Mouse (Mus musculus): ENCODE data around the gene Itpr2. TPM values are rescaled to one million over a fixed set of nuclear protein-coding genes. Genes with fewer than 3 reads are reported as not detected.

The Itpr2 gene
- polyA plus RNA-seq (2015; fragmentation: Nextera tagmentation; extraction: Ambion mirVana), result 6.3 and 8.6 TPM in 2 replicates

DNA sequence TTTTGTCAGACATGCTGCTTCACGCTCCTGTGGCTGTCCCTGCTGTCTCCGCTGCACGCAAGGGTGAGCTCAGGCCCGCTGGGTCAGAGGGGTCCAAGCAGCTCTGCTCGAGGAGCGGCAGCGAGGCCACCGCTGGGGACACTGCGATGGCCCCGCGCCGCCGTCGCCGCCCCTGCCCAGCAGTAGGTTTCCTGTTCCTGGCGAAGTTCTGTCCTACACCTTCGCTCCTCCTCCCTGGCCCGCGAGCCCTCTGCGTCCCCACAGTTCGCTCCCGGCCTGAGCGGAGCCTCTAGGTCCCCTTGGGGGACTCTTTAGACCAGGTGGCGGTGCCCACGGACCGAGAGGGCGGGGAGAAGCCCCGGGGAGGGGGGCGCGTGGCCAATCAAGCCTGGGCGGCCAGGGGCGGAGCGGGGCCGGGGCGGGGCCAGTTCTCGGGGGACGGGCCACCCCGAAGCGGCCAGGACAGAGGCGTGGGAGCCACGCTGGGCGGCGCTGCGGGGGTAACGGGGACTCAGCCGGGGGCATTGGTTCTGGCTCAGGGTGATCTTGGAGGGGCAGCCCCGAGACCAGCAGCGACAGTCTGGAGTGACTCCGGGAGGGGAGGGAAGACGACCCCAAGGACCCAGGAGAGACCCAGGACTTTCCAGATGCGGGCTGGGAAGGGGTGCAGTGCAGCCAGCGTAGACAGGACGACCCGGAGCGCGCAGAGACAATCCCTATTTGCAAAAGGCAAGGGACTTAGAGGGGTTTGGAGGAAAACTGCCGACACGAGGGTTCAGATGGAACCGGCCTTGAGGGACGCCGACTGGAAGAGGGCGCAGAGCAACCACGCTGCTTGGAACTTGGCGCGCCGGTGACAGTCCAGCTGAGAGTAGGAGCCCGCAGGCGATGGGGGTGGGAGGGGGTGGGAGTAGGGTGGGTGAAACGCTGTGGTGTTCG, at the start of gene Itpr2:
Gene Itpr2 (minus strand): TSS at position 358 of the 939 bp plus-strand sequence.
- Histone ChIP-seq H3K4me2 (replicated peaks; ENCODE audit: low read depth) (peak within 1 kb of the TSS; percentile 98), H3K36me3 (ENCODE audit: control insufficient read depth, insufficient read depth) (no peaks in the 10 kb centered on the region), H3K4me1 (replicated peaks; ENCODE audit: control insufficient read depth, insufficient read depth, low read length) (no peaks in the 10 kb centered on the region), H3K9ac (ENCODE audit: low read depth, low read length) (peak within 1 kb of the TSS; percentile 60), H3K27ac (ENCODE audit: low read depth, low read length) (peak within 1 kb of the TSS; percentile 11; the same call in 1 of the 2 replicates), H3K27me3 (replicated peaks; ENCODE audit: control insufficient read depth, insufficient read depth, low read length) (0 out of 2 replicates have a peak, but pooled peaks cover 14% of the 10 kb centered on the region), H3K9me3 (ENCODE audit: control insufficient read depth) (no peaks in the 10 kb centered on the region), H3K4me3 (ENCODE audit: low read depth, low read length) (peak within 1 kb of the TSS; percentile 77)
- ATAC-seq, result peak; percentile 91
- whole genome bisulfite sequencing, result under 1% methylated on average over 69 of the region's 70 CpGs
- TF ChIP-seq CTCF (IDR thresholded peaks at IDR 0.05; ENCODE audit: low read depth), result peak; percentile 53

DNA sequence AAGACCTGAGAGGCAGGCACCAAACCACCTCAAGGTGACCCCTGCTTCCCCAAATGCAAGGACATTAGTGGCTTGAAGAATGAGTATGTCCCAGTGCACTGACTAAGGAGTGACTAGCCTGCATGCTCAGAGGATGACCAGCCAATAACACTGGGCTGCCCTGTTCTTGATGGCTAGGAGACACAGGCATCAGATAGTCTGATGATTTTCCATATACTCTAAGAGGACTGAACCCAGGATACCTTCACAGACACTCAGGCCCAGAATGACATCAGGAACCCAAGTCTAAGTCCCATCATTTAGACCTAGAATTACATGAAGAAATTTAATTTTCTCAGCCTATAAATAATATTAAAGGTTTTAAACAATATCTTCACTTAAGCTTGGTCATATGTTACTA, 49.3 kb upstream of the Itpr2 start:
- Histone ChIP-seq H3K27me3 (replicated peaks; ENCODE audit: control insufficient read depth, insufficient read depth, low read length) (no peaks in the 10 kb centered on the region), H3K9me3 (ENCODE audit: control insufficient read depth) (no peaks in the 10 kb centered on the region), H3K36me3 (ENCODE audit: control insufficient read depth, insufficient read depth) (peaks cover 56% of the 10 kb centered on the region), H3K4me3 (ENCODE audit: low read depth, low read length) (no peak overlapping the region), H3K4me2 (replicated peaks; ENCODE audit: low read depth) (no peak overlapping the region), H3K4me1 (replicated peaks; ENCODE audit: control insufficient read depth, insufficient read depth, low read length) (no peaks in the 10 kb centered on the region), H3K9ac (ENCODE audit: low read depth, low read length) (no peak overlapping the region), H3K27ac (ENCODE audit: low read depth, low read length) (no peak overlapping the region)
- ATAC-seq, result no peak
- no peak for TF ChIP-seq CTCF (IDR thresholded peaks at IDR 0.05; ENCODE audit: low read depth)

DNA sequence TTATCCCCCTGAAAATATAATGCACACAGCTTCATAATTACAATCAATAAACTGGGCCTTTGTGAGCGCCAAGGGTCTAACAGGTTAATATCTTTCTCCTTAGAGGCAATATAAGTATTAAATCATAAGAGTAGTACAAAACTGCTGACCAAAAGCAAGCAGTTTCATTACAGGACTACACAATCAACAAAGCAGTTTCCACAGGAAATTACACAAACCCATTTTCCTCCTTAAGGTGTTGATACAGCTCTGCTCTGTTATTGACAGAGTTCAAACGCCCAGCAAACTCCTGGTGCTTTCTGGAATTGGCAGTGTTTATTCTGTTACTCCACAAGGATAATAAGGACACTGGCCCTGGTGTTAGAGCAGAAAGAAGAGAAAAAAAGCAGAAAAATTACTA, 48.4 kb upstream of the Itpr2 start:
- Histone ChIP-seq H3K9ac (ENCODE audit: low read depth, low read length) (no peak overlapping the region), H3K27ac (ENCODE audit: low read depth, low read length) (no peak overlapping the region), H3K9me3 (ENCODE audit: control insufficient read depth) (no peaks in the 10 kb centered on the region), H3K27me3 (replicated peaks; ENCODE audit: control insufficient read depth, insufficient read depth, low read length) (no peaks in the 10 kb centered on the region), H3K4me1 (replicated peaks; ENCODE audit: control insufficient read depth, insufficient read depth, low read length) (no peaks in the 10 kb centered on the region), H3K4me2 (replicated peaks; ENCODE audit: low read depth) (no peak overlapping the region), H3K4me3 (ENCODE audit: low read depth, low read length) (no peak overlapping the region), H3K36me3 (ENCODE audit: control insufficient read depth, insufficient read depth) (peaks cover 49% of the 10 kb centered on the region)
- TF ChIP-seq CTCF (IDR thresholded peaks at IDR 0.05; ENCODE audit: low read depth), result no peak
- WGBS, result 80% methylated on average over 2 of the region's 2 CpGs
- ATAC-seq, result no peak

DNA sequence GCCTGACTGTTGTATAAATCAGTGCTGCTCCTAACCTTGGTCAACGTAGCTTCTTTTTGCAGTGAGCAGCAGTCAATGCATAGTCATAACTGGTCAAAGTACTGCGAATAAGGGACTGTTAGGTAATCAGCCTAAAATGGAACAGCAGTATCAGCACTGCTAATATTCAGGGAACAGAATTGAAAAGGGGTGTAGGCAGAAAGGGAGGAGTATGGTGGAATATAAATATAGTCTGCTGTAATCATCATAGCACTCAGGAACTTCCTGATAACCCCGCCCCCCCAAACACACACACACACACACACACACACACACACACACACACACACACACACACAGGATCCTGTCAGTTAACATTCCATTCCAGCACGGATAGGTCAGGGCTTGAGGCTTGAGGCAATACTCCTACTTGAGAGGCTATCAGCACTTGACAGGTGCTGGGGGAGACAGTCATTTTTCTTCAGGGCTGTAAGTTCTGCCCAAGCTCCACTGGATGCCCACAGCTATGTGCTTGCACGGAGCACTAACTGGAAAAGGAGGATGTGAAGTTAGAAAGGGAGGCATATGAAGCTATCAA, 43.4 kb upstream of the Itpr2 start:
- 70% methylated on average over 5 of the region's 5 CpGs for WGBS
- TF ChIP-seq CTCF (IDR thresholded peaks at IDR 0.05; ENCODE audit: low read depth), result no peak
- Histone ChIP-seq H3K4me1 (replicated peaks; ENCODE audit: control insufficient read depth, insufficient read depth, low read length) (no peaks in the 10 kb centered on the region), H3K27me3 (replicated peaks; ENCODE audit: control insufficient read depth, insufficient read depth, low read length) (no peaks in the 10 kb centered on the region), H3K9ac (ENCODE audit: low read depth, low read length) (no peak overlapping the region), H3K27ac (ENCODE audit: low read depth, low read length) (no peak overlapping the region), H3K4me2 (replicated peaks; ENCODE audit: low read depth) (no peak overlapping the region), H3K4me3 (ENCODE audit: low read depth, low read length) (no peak overlapping the region), H3K36me3 (ENCODE audit: control insufficient read depth, insufficient read depth) (peaks cover 6% of the 10 kb centered on the region), H3K9me3 (ENCODE audit: control insufficient read depth) (no peaks in the 10 kb centered on the region)
- ATAC-seq, result no peak

DNA sequence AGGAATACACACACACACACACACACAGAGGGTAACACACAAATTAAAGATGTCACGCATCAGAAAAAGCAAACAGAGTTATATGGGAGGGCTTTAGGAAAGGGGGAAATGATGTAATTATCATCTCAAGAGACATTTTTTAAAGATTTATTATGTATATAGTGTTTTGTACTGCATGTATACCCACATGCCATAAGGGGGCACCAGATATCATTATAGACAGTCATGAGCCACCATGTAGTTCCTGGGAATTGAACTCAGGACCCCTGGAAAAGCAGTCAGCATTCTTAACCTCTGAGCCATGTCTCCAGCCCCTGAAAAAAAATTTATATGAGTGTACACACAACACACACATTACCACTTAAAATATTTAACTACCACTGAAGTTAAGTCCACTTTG, 42.6 kb upstream of the Itpr2 start:
- Histone ChIP-seq H3K4me1 (replicated peaks; ENCODE audit: control insufficient read depth, insufficient read depth, low read length) (no peaks in the 10 kb centered on the region), H3K9ac (ENCODE audit: low read depth, low read length) (no peak overlapping the region), H3K4me2 (replicated peaks; ENCODE audit: low read depth) (no peak overlapping the region), H3K4me3 (ENCODE audit: low read depth, low read length) (no peak overlapping the region), H3K9me3 (ENCODE audit: control insufficient read depth) (no peaks in the 10 kb centered on the region), H3K36me3 (ENCODE audit: control insufficient read depth, insufficient read depth) (peaks cover 5% of the 10 kb centered on the region), H3K27me3 (replicated peaks; ENCODE audit: control insufficient read depth, insufficient read depth, low read length) (no peaks in the 10 kb centered on the region), H3K27ac (ENCODE audit: low read depth, low read length) (no peak overlapping the region)
- ATAC-seq, result no peak
- TF ChIP-seq CTCF (IDR thresholded peaks at IDR 0.05; ENCODE audit: low read depth), result peak; percentile 29; the same call in 1 of the 2 replicates
- WGBS, result 89% methylated on average over 1 of the region's 1 CpGs

DNA sequence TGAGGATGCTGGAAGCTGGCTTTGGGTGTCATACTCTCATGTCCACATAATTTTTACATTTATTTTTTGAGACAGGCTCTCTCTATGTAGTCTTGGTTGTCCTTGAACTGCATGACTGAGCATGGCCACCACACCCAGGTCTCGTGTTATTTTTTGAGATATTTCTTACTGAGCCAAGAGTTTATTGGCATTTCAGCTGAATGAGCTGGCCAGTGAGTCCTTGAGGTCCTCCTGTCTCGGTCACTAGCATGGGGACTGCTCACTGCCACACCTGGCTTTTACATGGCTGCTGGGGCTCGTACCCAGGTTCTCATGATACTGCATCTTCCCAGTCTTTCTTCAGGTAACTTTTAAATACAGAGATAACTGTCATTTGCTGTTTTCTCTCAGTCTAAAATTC, 38.4 kb upstream of the Itpr2 start:
- H3K9ac ChIP-seq (ENCODE audit: low read depth, low read length), result no peak overlapping the region
- H3K9me3 ChIP-seq (ENCODE audit: control insufficient read depth), result no peaks in the 10 kb centered on the region
- H3K27ac ChIP-seq (ENCODE audit: low read depth, low read length), result no peak overlapping the region
- 76% methylated on average over 3 of the region's 3 CpGs for WGBS
- no peak for ATAC-seq
- no peaks in the 10 kb centered on the region for H3K27me3 ChIP-seq (replicated peaks; ENCODE audit: control insufficient read depth, insufficient read depth, low read length)
- no peak for TF ChIP-seq CTCF (IDR thresholded peaks at IDR 0.05; ENCODE audit: low read depth)
- H3K4me1 ChIP-seq (replicated peaks; ENCODE audit: control insufficient read depth, insufficient read depth, low read length), result no peaks in the 10 kb centered on the region
- H3K36me3 ChIP-seq (ENCODE audit: control insufficient read depth, insufficient read depth), result no peaks in the 10 kb centered on the region
- no peak overlapping the region for H3K4me3 ChIP-seq (ENCODE audit: low read depth, low read length)
- H3K4me2 ChIP-seq (replicated peaks; ENCODE audit: low read depth), result no peak overlapping the region

All from intestine, postnatal 0 days (tissue).